Mouse (Mus musculus) induced T-regulatory cell, adult 2 months (primary cell): Measurements from ENCODE around the gene Pde11a.

ENCODE experiments used
- DNase-seq: peaks from one replicate; pipeline ENCODE4 v3.0.0-alpha.2; 2012; ENCODE audit warnings: low read depth

Gene Pde11a

DNA sequence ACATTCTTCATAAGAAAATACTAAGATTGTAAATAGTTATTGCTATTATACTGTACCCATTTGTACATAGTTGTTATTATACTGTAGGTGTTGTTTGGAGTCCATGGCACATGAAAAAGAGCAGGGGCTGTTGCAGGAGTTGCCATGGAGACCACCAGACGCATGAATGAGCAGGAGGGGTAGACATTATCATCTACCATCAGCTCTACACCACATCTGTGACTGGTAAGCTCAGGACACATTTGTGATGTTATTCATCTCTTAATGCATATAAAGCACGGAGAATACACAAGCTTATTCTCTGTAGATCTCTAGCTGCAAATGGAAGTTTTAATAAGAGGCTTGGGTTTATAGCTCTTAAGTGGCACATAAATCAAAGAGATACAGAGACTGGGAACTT, 179.6 kb downstream of the Pde11a start:
- no peak for DNase-seq

GRCm38 (mm10) chr2:76141136-76141535, 197.4 kb downstream of the Pde11a start:
- no peak for DNase-seq

DNA sequence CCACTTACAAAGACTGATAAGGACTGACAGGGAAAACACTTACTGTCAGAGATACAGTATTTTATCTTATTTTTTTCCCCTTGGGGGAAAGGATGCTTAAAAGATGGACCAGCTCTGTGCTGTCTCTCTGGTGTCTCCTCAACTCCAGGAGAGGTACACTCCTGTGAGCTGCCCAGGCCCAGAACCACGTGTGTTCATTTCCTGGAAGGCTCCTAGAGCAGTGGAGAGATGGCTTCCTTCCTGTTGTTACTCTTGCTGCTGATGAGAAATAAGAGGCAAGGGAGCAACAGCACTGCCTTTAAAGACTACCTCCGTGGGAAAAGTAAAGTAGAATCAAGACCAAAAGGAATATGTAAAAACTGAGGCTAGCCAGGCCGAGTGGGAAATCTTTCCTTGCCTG, 205.6 kb downstream of the Pde11a start:
- DNase-seq, result peak; percentile 19

DNA sequence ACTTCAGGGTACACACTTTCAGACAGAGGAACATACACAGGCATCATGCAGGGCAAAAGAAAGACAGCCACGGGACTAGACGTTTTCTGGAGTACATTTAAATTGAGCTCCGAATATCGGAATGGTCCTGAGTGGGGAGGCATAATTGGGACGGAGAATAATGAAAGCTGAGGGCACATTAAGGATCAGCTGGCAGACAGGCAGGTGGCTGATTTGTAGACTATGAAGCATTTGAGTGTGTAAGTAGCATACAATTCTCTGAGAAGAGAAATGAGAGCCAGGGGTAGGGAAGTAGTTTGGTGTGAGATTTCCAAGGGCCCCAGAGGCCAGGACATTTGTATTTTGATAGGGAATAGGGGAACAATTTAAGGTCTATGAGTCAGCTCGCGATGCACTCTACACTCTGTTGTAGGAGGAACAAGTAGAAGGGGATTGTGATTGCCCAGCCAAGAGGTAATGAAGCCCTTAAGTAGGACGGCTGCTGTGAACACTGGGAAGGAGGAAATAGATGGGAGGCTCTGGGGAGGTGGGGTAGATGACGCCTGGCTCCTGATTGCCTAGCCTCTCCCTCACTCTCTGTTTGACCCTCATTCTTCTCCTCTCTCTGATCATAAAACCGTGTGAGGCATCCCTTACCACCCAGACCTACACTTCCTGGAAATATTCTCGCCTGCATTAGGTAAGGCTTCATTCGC, 208.5 kb downstream of the Pde11a start:
- DNase-seq, result no peak

GRCm38 (mm10) chr2:76129058-76129437, 209.5 kb downstream of the Pde11a start:
- DNase-seq, result peak; percentile 56

GRCm38 (mm10) chr2:76128105-76129057, 210.2 kb downstream of the Pde11a start:
- peak; percentile 75 for DNase-seq

- no peak for DNase-seq
Measured at GRCm38 (mm10) chr2:76126651-76127050, 211.9 kb downstream of the Pde11a start.

GRCm38 (mm10) chr2:76124821-76125220, 213.8 kb downstream of the Pde11a start:
- no peak for DNase-seq

DNA sequence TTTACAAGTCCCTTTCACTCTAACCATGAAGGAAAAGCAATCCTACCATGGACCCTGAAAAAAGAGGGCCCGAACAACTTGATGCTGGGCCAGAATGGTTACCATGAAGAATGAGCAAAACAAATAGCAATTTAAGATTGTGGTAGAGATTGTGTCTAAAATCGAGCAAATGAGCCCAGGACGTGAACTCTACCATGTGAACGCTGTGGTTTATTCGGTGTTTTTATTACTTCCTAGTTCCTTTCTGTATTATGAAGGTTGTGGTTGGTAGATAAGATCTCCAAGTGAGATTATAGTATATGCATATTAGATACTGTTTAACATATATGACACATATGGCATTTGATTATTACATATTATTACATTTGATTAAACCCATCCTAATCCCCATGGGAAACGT, 216.4 kb downstream of the Pde11a start:
- peak; percentile 73 for DNase-seq

GRCm38 (mm10) chr2:76119848-76120247, 218.7 kb downstream of the Pde11a start:
- DNase-seq, result no peak

- no peak for DNase-seq
Measured at GRCm38 (mm10) chr2:76118491-76118890, 220.1 kb downstream of the Pde11a start.

- no peak for DNase-seq
Measured at GRCm38 (mm10) chr2:76117219-76117618, 221.4 kb downstream of the Pde11a start.

GRCm38 (mm10) chr2:76115696-76116095, 222.9 kb downstream of the Pde11a start:
- peak; percentile 88 for DNase-seq

GRCm38 (mm10) chr2:76114734-76115133, 223.8 kb downstream of the Pde11a start:
- peak; percentile 72 for DNase-seq

GRCm38 (mm10) chr2:76109653-76110052, 228.9 kb downstream of the Pde11a start:
- no peak for DNase-seq

GRCm38 (mm10) chr2:76101889-76102602, 236.5 kb downstream of the Pde11a start:
- no peak for DNase-seq

DNA sequence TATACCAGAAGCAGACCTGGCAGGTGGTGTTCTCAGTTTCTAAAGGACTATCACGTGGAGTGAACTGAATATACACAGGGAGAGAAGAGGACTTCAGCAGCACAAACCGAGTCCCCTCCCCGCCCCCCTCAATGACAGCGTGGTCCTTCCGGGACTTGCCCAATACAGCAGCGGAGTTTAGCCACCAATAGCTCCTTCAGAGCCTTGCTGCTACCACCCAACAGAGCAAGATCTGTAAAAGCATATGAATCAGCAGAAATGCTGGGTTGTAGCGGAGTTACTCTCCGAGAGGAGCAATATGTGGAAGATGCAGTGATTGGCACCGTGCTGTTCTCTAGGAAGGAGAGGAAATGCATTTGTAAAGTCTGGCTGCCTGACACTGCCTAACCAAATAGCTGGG, 238.0 kb downstream of the Pde11a start:
- no peak for DNase-seq

DNA sequence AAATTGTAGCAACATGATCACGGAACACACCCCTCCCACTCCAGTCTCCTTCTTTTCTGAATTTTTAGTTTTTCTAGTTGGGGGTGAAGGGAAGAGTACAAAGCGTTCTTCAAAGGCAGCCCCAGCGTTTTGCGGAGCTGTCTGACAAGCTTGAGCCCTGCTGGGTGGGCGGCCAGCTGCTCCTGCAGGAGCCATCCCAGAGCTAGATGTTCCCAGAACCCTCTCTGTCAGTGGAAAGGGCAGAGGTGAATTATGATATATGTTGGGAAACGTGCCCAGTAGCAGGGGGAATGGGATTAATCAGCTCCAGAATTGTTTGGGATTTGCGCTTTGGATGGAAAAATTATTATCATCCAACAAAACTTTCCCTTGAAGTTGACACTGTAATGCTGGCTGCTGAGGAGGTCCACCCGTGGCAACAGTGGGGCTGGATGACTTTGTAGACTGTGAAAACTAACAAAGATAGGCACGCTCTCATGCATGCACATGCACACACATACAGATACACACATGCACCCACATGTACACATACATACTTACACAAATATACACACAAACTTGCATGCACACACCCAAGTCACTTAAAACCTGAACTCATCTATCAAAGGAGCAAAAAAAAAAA, 238.7 kb downstream of the Pde11a start:
- DNase-seq, result no peak

DNA sequence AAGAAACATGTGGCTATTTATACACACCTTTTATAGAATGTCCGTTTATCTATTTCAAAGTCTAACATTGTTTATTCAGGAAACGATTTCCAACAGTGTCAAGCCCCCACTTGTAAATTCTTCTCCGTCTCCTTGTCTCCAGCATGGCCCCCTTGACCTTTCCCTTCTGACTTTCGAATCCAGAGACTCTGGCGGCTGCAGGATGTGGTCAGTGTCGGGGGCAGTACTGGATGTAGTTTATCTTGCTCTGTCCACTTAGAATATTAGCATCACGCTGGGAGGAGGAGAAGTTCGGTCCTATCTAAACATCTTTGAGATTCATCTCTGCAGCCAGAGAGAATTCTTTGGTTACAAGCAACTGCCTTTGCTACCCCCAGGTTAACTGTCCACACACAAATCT, 240.2 kb downstream of the Pde11a start:
- no peak for DNase-seq

GRCm38 (mm10) chr2:76097847-76098246, 240.7 kb downstream of the Pde11a start:
- no peak for DNase-seq

DNA sequence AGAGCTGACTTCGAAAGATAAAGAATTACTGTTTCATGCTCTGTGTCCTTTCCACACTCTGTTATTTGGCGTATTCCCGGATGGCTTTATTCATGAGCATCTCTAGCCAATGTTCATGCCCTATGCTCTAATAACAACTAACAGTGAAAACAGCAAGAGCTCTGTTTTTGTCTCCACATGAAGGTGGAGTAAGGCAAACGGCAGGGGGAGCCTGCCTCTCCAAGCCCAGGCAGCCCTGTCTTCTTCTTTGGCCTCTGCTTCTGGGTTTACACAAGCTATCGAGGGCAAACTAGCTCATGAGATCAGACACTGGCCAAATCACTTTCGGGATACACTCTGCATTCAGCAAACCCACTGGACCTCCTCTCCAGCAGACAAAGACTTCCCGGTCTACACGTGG, 241.3 kb downstream of the Pde11a start:
- no peak for DNase-seq

DNA sequence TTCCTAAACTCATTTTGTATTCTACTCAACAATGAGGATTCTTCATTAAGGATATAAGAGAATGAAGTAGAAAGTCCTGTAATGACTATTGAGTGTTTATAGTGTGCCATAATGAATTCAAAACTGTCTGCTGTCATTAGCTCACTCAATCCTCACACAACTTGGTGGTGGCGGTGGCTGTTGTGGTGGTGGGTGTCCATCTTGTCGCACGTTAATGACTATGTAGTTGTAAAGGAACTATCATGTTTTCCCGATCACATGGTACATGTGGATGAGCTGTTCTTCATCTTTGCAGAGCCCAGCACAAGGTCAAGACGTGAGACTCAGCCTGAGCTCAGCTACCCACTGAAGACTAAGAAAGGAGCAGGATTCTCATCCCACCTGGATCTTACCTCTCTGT, 242.7 kb downstream of the Pde11a start:
- no peak for DNase-seq
